Mouse (Mus musculus) lung, embryonic 14.5 days (tissue): Measurements from ENCODE around the gene Kcnh1. TPM values are rescaled to one million over a fixed set of nuclear protein-coding genes. Genes with fewer than 3 reads are reported as not detected.

Experiments used
- ATAC-seq: fragments of 200-750 bp; cut with Nextera tagmentation; 2 replicates; pipeline ENCODE4 v1.8.0; 2017; ENCODE audit warnings: mild to moderate bottlenecking, moderate TSS enrichment, moderate library complexity; ENCODE audit not compliant: insufficient read depth
- DNase-seq: peaks from one replicate; pipeline ENCODE4 v3.0.0-alpha.2; 2015
- H3K27ac ChIP-seq: fragments of 300-500 bp; sonication (generic); 2 replicates; pipeline ENCODE4 v1.5.1; 2014; ENCODE audit warnings: low read depth, mild to moderate bottlenecking, moderate library complexity
- H3K27me3 ChIP-seq: fragments of 300-500 bp; sonication (generic); 2 replicates; pipeline ENCODE4 v1.6.1; 2014; ENCODE audit warnings: low read length, control low read depth; ENCODE audit not compliant: insufficient read depth
- H3K36me3 ChIP-seq: fragments of 300-500 bp; sonication (generic); 2 replicates; pipeline ENCODE4 v1.6.1; 2014; ENCODE audit warnings: control low read depth; ENCODE audit not compliant: insufficient read depth
- H3K4me1 ChIP-seq: fragments of 300-500 bp; sonication (generic); 2 replicates; pipeline ENCODE4 v1.6.1; 2014; ENCODE audit warnings: antibody characterized with exemption, control low read depth; ENCODE audit not compliant: insufficient read depth
- H3K4me2 ChIP-seq: fragments of 300-500 bp; sonication (generic); 2 replicates; pipeline ENCODE4 v1.6.1; 2014; ENCODE audit warnings: mild to moderate bottlenecking
- H3K4me3 ChIP-seq: fragments of 300-500 bp; sonication (generic); 2 replicates; pipeline ENCODE4 v1.5.1; 2014; ENCODE audit warnings: low read depth, low read length
- H3K9ac ChIP-seq: fragments of 300-500 bp; sonication (generic); 2 replicates; pipeline ENCODE4 v1.6.1; 2014
- H3K9me3 ChIP-seq: fragments of 300-500 bp; sonication (generic); 2 replicates; pipeline ENCODE4 v1.6.1; 2016; ENCODE audit warnings: low read depth, low read length, control low read depth
- CTCF ChIP-seq: IDR thresholded peaks from 2 replicates; pipeline ENCODE4 v1.5.1; 2016; ENCODE audit warnings: antibody characterized with exemption, low read depth
- WGBS: fragments of 180-500 bp; shearing (Covaris S2); extraction: QIAGEN DNeasy Blood & Tissue Kit; methylation state at CpG from one replicate; pipeline ENCODE4 v1.1.7; 2014; 5-methylcytosine and 5-hydroxymethylcytosine counted together
- polyA plus RNA-seq: library from polyadenylated mRNA; unstranded; fragments of >200 nt; fragmentation: Nextera tagmentation; extraction: Ambion mirVana; gene quantifications from 2 replicates; pipeline ENCODE4 v1.2.1, GENCODE M21; 2014

The Kcnh1 gene
- polyA plus RNA-seq, 1 experiment from 2014 or later = 2.0 TPM

GRCm38 (mm10) chr1:192265704-192266103, 75.1 kb downstream of the Kcnh1 start:
- H3K27ac ChIP-seq = no peak overlapping the region
- no peaks in the 10 kb centered on the region for H3K4me1 ChIP-seq
- no peak overlapping the region for H3K4me3 ChIP-seq
- no peaks in the 10 kb centered on the region for H3K9me3 ChIP-seq
- H3K36me3 ChIP-seq = no peaks in the 10 kb centered on the region
- DNase-seq (no peak), ATAC-seq (no peak)
- H3K9ac ChIP-seq = no peak overlapping the region
- no peak overlapping the region for H3K4me2 ChIP-seq
- H3K27me3 ChIP-seq = no peaks in the 10 kb centered on the region
- no peak for TF ChIP-seq CTCF
- WGBS = 68% methylated on average over 1 of the region's 1 CpGs

- no peaks in the 10 kb centered on the region for H3K9me3 ChIP-seq
- no peak for DNase-seq
- ATAC-seq = no peak
- no peak for TF ChIP-seq CTCF
- H3K36me3 ChIP-seq = no peaks in the 10 kb centered on the region
- H3K27me3 ChIP-seq = no peaks in the 10 kb centered on the region
- no peak overlapping the region for H3K9ac ChIP-seq
- 83% methylated on average over 6 of the region's 6 CpGs for WGBS
- no peak overlapping the region for H3K27ac ChIP-seq
- no peaks in the 10 kb centered on the region for H3K4me1 ChIP-seq
- no peak overlapping the region for H3K4me2 ChIP-seq
- no peak overlapping the region for H3K4me3 ChIP-seq
Measured at GRCm38 (mm10) chr1:192266956-192267355, 76.4 kb downstream of the Kcnh1 start.

GRCm38 (mm10) chr1:192268878-192269277, 78.3 kb downstream of the Kcnh1 start:
- H3K4me2 ChIP-seq = no peak overlapping the region
- no peaks in the 10 kb centered on the region for H3K27me3 ChIP-seq
- no peaks in the 10 kb centered on the region for H3K36me3 ChIP-seq
- DNase-seq = no peak
- H3K9me3 ChIP-seq = no peaks in the 10 kb centered on the region
- WGBS = 64% methylated on average over 5 of the region's 5 CpGs
- no peak overlapping the region for H3K4me3 ChIP-seq
- ATAC-seq = no peak
- no peaks in the 10 kb centered on the region for H3K4me1 ChIP-seq
- H3K27ac ChIP-seq = no peak overlapping the region
- H3K9ac ChIP-seq = no peak overlapping the region
- TF ChIP-seq CTCF = no peak

- DNase-seq = no peak
- no peak for ATAC-seq
- H3K4me2 ChIP-seq = no peak overlapping the region
- H3K9me3 ChIP-seq = no peaks in the 10 kb centered on the region
- H3K9ac ChIP-seq = no peak overlapping the region
- 71% methylated on average over 9 of the region's 9 CpGs for WGBS
- no peaks in the 10 kb centered on the region for H3K27me3 ChIP-seq
- H3K4me3 ChIP-seq = no peak overlapping the region
- H3K36me3 ChIP-seq = no peaks in the 10 kb centered on the region
- H3K4me1 ChIP-seq = no peaks in the 10 kb centered on the region
- no peak for TF ChIP-seq CTCF
- H3K27ac ChIP-seq = no peak overlapping the region
Measured at GRCm38 (mm10) chr1:192269911-192270310, 79.3 kb downstream of the Kcnh1 start.

GRCm38 (mm10) chr1:192277801-192278385, 87.3 kb downstream of the Kcnh1 start:
- no peak for DNase-seq
- no peaks in the 10 kb centered on the region for H3K4me1 ChIP-seq
- H3K9me3 ChIP-seq = no peaks in the 10 kb centered on the region
- no peaks in the 10 kb centered on the region for H3K36me3 ChIP-seq
- WGBS = 63% methylated on average over 5 of the region's 5 CpGs
- no peak overlapping the region for H3K4me3 ChIP-seq
- H3K27ac ChIP-seq = no peak overlapping the region
- no peak for TF ChIP-seq CTCF
- no peaks in the 10 kb centered on the region for H3K27me3 ChIP-seq
- no peak overlapping the region for H3K4me2 ChIP-seq
- ATAC-seq = no peak
- no peak overlapping the region for H3K9ac ChIP-seq

- ATAC-seq (no peak), DNase-seq (no peak)
- Histone ChIP-seq H3K9ac (no peak overlapping the region), H3K27me3 (no peaks in the 10 kb centered on the region), H3K4me1 (no peaks in the 10 kb centered on the region), H3K36me3 (no peaks in the 10 kb centered on the region), H3K4me3 (no peak overlapping the region), H3K4me2 (no peak overlapping the region), H3K9me3 (no peaks in the 10 kb centered on the region), H3K27ac (no peak overlapping the region)
- 74% methylated on average over 3 of the region's 3 CpGs for WGBS
- TF ChIP-seq CTCF = no peak
Measured at GRCm38 (mm10) chr1:192284340-192284739, 93.8 kb downstream of the Kcnh1 start.

- no peak for TF ChIP-seq CTCF
Measured at GRCm38 (mm10) chr1:192284950-192285349, 94.4 kb downstream of the Kcnh1 start.

GRCm38 (mm10) chr1:192288456-192288855, 97.9 kb downstream of the Kcnh1 start:
- Histone ChIP-seq H3K27me3 (no peaks in the 10 kb centered on the region), H3K9me3 (no peaks in the 10 kb centered on the region), H3K4me3 (no peak overlapping the region), H3K4me2 (no peak overlapping the region), H3K9ac (no peak overlapping the region), H3K4me1 (no peaks in the 10 kb centered on the region), H3K27ac (no peak overlapping the region), H3K36me3 (no peaks in the 10 kb centered on the region)
- no peak for TF ChIP-seq CTCF
- DNase-seq (no peak), ATAC-seq (no peak)
- 83% methylated on average over 8 of the region's 8 CpGs for WGBS

More at GRCm38 (mm10) chr1:192284950-192285349, 94.4 kb downstream of the Kcnh1 start:
- no peak overlapping the region for H3K9ac ChIP-seq
- H3K27me3 ChIP-seq = no peaks in the 10 kb centered on the region
- ATAC-seq (no peak), DNase-seq (no peak)
- no peak overlapping the region for H3K4me3 ChIP-seq
- no peaks in the 10 kb centered on the region for H3K4me1 ChIP-seq
- H3K4me2 ChIP-seq = no peak overlapping the region
- H3K9me3 ChIP-seq = no peaks in the 10 kb centered on the region
- H3K27ac ChIP-seq = no peak overlapping the region
- WGBS = 74% methylated on average over 3 of the region's 3 CpGs
- H3K36me3 ChIP-seq = no peaks in the 10 kb centered on the region
